10 mouse cellular contexts compared by ENCODE assay signal in the genomic region with DNA sequence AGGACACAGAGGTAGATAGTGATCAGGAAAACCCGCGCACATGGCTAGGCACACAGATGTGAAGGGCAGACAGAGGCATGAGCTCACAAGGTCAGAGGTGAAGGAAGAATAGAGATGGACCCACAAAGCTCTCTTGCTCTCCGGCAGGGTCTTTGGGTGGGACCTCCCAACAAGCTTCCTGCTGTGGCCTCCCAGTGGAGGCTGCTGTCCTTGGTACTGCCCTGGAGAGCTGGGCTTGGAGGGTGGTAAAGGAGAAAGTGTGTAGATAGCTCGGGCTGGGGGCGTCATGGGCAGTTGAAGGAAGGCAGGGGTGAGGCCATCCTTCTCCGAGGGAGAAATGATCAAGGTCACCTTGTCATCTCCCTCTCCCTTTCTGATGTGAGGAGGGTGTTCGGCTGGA. TPM values are rescaled to one million over a fixed set of nuclear protein-coding genes. Genes with fewer than 3 reads are reported as not detected.
A peak's percentile ranks its signal among the peaks of the same experiment; 100 is the strongest.
DNase-seq lines count a peak whose midpoint lies in the region; ATAC-seq and TF ChIP-seq lines count a peak whose summit lies in the region.
"Had no signal": no experiment of that assay in that cellular context is flagged by ENCODE, and none has a peak within 500 bp of the region (broad histone marks: within the 10 kb centered on the region; RNA-seq: fewer than 3 reads in every experiment).

No protein-coding gene starts in this region.

- DNase-seq in cerebellum, adult 11 months = peak; percentile 27
- DNase-seq in cerebellum, postnatal 4 days (ENCODE audit: low spot score in 2 of 2) = no peak
- DNase-seq in CH12.LX (ENCODE audit: extremely low read depth) = no peak
- DNase-seq in urinary bladder, postnatal 25 days (ENCODE audit: low spot score) = no peak
- DNase-seq in MN1 (ENCODE audit: low spot score) = no peak
- DNase-seq in left cerebral cortex, adult 11 months (ENCODE audit: low spot score) = no peak
- DNase-seq: adrenal gland, adult 2 months had no signal

- in situ Hi-C loops in CH12.LX (cut with MboI; ENCODE audit: low pct_ligation_motif_present, low pct_unique_long_range_greater_than_20kb, low sequenced_read_pairs) = loop anchor here (5.0 kb wide), 1 partner anchor 36 kb away; no protein-coding TSS in a partner anchor

- 0 out of 2 replicates have a peak, but pooled peaks have one; percentile 10 for TF ChIP-seq EP300 in CH12.LX (IDR thresholded peaks at IDR 0.05; ENCODE audit: low read length)

- WGBS in forebrain, embryonic 12.5 days = 37% methylated on average over 7 of the region's 7 CpGs
- 34% methylated on average over 7 of the region's 7 CpGs for whole genome bisulfite sequencing in midbrain, embryonic 12.5 days

- peaks cover 17 to 31% of the 10 kb centered on the region in 2 experiments for H3K36me3 ChIP-seq in CH12.LX (replicated peaks in 1 of 2; ENCODE audit: control insufficient read depth in 1 of 2, insufficient read depth in 1 of 2, low read length in 1 of 2)
- peaks cover 14% of the 10 kb centered on the region for H3K36me3 ChIP-seq in forebrain, embryonic 12.5 days (replicated peaks)
- H3K36me3 ChIP-seq in midbrain, embryonic 12.5 days = peaks cover 12% of the 10 kb centered on the region; the same call in 1 of the 2 replicates
- H3K36me3 ChIP-seq: embryonic facial prominence, embryonic 15.5 days had no signal

- no peak for TF ChIP-seq RAD21 in CH12.LX (IDR thresholded peaks at IDR 0.05; ENCODE audit: low read depth, low read length)

- no peaks in the 10 kb centered on the region for H3K9me3 ChIP-seq in CH12.LX (replicated peaks; ENCODE audit: low read length)
- H3K9me3 ChIP-seq in forebrain, embryonic 12.5 days = no peaks in the 10 kb centered on the region
- no peaks in the 10 kb centered on the region for H3K9me3 ChIP-seq in midbrain, embryonic 12.5 days
- H3K9me3 ChIP-seq: embryonic facial prominence, embryonic 15.5 days had no signal

- dilution Hi-C loops in CH12.LX (cut with MboI; ENCODE audit: extremely low pct_ligation_motif_present, extremely low pct_unique_long_range_greater_than_20kb, low sequenced_read_pairs) = no loop called here

- H3K4me2 ChIP-seq in CH12.LX (ENCODE audit: insufficient read depth, low read depth, poor library complexity, severe bottlenecking) = peak overlapping the region; percentile 62
- no peak overlapping the region for H3K4me2 ChIP-seq in forebrain, embryonic 12.5 days
- H3K4me2 ChIP-seq in midbrain, embryonic 12.5 days (replicated peaks) = peak overlapping the region; percentile 13; the same call in 1 of the 2 replicates
- H3K4me2 ChIP-seq: embryonic facial prominence, embryonic 15.5 days had no signal

- peak overlapping the region; percentile 84 for H3K27ac ChIP-seq in CH12.LX (ENCODE audit: insufficient read depth, low read depth)
- peak overlapping the region; percentile 76 for H3K27ac ChIP-seq in forebrain, embryonic 12.5 days
- H3K27ac ChIP-seq in midbrain, embryonic 12.5 days (replicated peaks) = peak overlapping the region; percentile 79
- H3K27ac ChIP-seq: embryonic facial prominence, embryonic 15.5 days had no signal

- H3K4me1 ChIP-seq in CH12.LX (ENCODE audit: control insufficient read depth in 1 of 2, insufficient read depth in 2 of 2) = peaks cover 47 to 97% of the 10 kb centered on the region in 2 experiments
- H3K4me1 ChIP-seq in forebrain, embryonic 12.5 days = peaks cover 58% of the 10 kb centered on the region
- H3K4me1 ChIP-seq in midbrain, embryonic 12.5 days = peaks cover 57% of the 10 kb centered on the region
- H3K4me1 ChIP-seq: embryonic facial prominence, embryonic 15.5 days had no signal

- H3K79me2 ChIP-seq in CH12.LX (replicated peaks; ENCODE audit: control insufficient read depth, extremely low read depth, insufficient read depth, poor library complexity, severe bottlenecking) = peaks cover 24% of the 10 kb centered on the region

- TF ChIP-seq POLR2A in CH12.LX (IDR thresholded peaks at IDR 0.05; ENCODE audit: low read depth, low read length) = no peak

- no peaks in the 10 kb centered on the region for H3K27me3 ChIP-seq in CH12.LX (replicated peaks)
- no peaks in the 10 kb centered on the region; the same call in 1 of the 2 replicates for H3K27me3 ChIP-seq in forebrain, embryonic 12.5 days
- no peaks in the 10 kb centered on the region for H3K27me3 ChIP-seq in midbrain, embryonic 12.5 days
- H3K27me3 ChIP-seq: embryonic facial prominence, embryonic 15.5 days had no signal

- peak overlapping the region in 2 of 3 experiments; percentile 10 to 37 for H3K4me3 ChIP-seq in CH12.LX (replicated peaks in 1 of 3; ENCODE audit: low read depth in 2 of 3, low read length in 2 of 3, poor library complexity in 1 of 3)
- no peak overlapping the region for H3K4me3 ChIP-seq in forebrain, embryonic 12.5 days (replicated peaks)
- H3K4me3 ChIP-seq in midbrain, embryonic 12.5 days = no peak overlapping the region
- H3K4me3 ChIP-seq: embryonic facial prominence, embryonic 15.5 days had no signal

- TF ChIP-seq CTCF in CH12.LX (conservative IDR thresholded peaks at IDR 0.05 in 1 of 2, IDR thresholded peaks at IDR 0.05 in 1 of 2; ENCODE audit: low read depth in 2 of 2, low read length in 2 of 2) = no peak

- H3K9ac ChIP-seq in CH12.LX (ENCODE audit: insufficient read depth, low read depth) = peak overlapping the region; percentile 10
- H3K9ac ChIP-seq in forebrain, embryonic 12.5 days = no peak overlapping the region
- H3K9ac ChIP-seq in midbrain, embryonic 12.5 days (replicated peaks) = peak overlapping the region; percentile 15; the same call in 1 of the 2 replicates
- H3K9ac ChIP-seq: embryonic facial prominence, embryonic 15.5 days had no signal

- peak; percentile 16; the same call in 1 of the 2 replicates for ATAC-seq in forebrain, embryonic 12.5 days (ENCODE audit: low FRiP score)
- ATAC-seq in midbrain, embryonic 12.5 days (ENCODE audit: low FRiP score, low read depth) = no peak

TF ChIP-seq in CH12.LX, 34 proteins besides CTCF, POLR2A, EP300 and RAD21:
- peak; percentile 59; the same call in 1 of the 2 replicates for TF ChIP-seq MXI1 (IDR thresholded peaks at IDR 0.05; ENCODE audit: low read depth, low read length)
- TF ChIP-seq NRF1 (IDR thresholded peaks at IDR 0.05; ENCODE audit: low read depth, low read length) = no peak
- peak; percentile 34; the same call in 1 of the 2 replicates for TF ChIP-seq SIN3A (IDR thresholded peaks at IDR 0.05; ENCODE audit: low read length)

RNA-seq across cellular contexts. Expression of gene Igsf9b, which starts 9.0 kb away (rescaled TPM):
- total RNA-seq in CH12.LX (2012; rRNA removed) (7.4 and 12.4 TPM in 2 replicates), CH12.LX (2014; rRNA removed) (1.8 and 2.0 TPM in 2 replicates)
- 4.5 and 5.2 TPM in 2 replicates for polyA plus RNA-seq in CH12.LX (2012; ENCODE audit: insufficient read length, low read depth)
- 9.9 and 10.2 TPM in 2 replicates for polyA plus RNA-seq in forebrain, embryonic 12.5 days (2016; fragmentation: Nextera tagmentation; extraction: Ambion mirVana)
- polyA plus RNA-seq in midbrain, embryonic 12.5 days (2016; fragmentation: Nextera tagmentation; extraction: Ambion mirVana) = 8.1 and 8.8 TPM in 2 replicates

Comparison
In these comparisons a context has a peak if more than half of its experiments do, and no peak if none do; other contexts are left out.
1. H3K4me3 ChIP-seq: peak in CH12.LX (2 of 3); none in forebrain, embryonic 12.5 days (single experiment) and midbrain, embryonic 12.5 days (single experiment).
2. Peak in every context shown above with its lines, with median percentiles within 50 percentile points of each other: H3K27ac ChIP-seq.